Mouse (Mus musculus) heart, postnatal 10 days (tissue): Measurements from ENCODE around the gene Ppp5c. TPM values are rescaled to one million over a fixed set of nuclear protein-coding genes. Genes with fewer than 3 reads are reported as not detected.

Source experiments
- DNase-seq, 2 experiments: peaks; one replicate each; pipeline ENCODE4 v3.0.0; 2021
- intact Hi-C: fragments of 180-260 bp; cut with DNase I; formaldehyde crosslinking; loops from one replicate; pipeline ENCODE4 v1.15.1; 2025
- total RNA-seq, 2 experiments: library from RNA; stranded (reverse); gene quantifications; 2 replicates each; pipeline ENCODE4 v1.2.3; 2021

Ppp5c gene
- total RNA-seq, 2 experiments from 2014 or later = 104 to 105 TPM

DNA sequence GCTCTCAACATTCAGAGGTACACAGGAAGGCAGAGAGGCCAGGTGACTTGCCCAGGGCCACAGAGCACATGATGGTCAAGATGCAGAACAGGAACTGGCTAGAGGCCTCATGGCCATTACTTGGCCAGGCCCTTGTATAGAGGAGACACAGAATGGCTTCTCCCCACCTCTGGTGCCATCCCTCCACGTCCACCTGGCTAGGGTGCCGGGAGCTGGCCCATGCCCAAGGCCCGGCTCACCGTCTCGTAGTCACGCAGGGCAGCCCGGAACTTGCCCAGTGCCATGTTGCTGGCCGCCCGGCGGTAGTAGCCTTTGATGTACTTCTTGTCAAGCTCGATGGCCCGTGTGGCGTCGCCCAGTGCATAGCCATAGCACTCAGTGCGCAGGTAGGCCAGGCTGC is 5.5 kb downstream of the Ppp5c start:
- intact Hi-C loops = no loop called here
- no peak for DNase-seq

DNA sequence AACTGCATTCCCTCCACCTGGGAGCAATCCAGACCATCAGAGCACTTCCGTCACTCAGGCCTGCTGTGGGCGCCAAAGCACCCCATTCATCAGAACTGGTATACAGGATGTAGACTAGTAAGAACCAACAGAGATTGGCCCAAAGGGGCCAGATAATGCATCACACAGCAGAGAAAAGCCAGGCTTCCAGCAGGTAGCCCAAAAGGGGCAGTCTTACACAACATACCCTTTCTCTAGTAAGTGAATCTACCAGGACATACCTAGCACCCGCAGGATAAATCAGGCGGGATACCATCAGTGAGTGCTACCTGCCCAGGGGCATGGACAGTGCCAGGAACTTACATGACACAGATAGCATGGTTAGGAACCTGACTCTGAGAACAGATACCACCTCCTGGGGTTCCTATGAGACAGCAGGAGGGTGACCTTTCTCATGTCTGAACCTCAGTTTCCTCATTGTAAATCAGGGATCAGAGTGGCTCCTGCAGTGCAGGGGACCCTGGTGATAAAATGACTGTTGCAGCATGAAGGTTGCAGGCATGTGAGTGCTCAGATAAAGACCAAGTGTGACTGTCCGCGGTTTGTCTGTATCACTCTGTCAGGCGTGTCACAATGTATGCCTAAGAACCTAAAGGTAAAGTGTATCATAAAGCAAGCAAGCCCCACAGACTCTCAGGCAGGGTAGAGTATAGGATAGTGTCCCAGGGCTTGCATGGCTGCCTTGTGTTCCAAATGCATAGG is 8.1 kb downstream of the Ppp5c start:
- intact Hi-C loops = no loop called here
- peak in 1 of 2 experiments; percentile 36 for DNase-seq

GRCm38 (mm10) chr7:17017921-17018320 is 9.8 kb downstream of the Ppp5c start:
- no peak for DNase-seq
- intact Hi-C loops = no loop called here

DNA sequence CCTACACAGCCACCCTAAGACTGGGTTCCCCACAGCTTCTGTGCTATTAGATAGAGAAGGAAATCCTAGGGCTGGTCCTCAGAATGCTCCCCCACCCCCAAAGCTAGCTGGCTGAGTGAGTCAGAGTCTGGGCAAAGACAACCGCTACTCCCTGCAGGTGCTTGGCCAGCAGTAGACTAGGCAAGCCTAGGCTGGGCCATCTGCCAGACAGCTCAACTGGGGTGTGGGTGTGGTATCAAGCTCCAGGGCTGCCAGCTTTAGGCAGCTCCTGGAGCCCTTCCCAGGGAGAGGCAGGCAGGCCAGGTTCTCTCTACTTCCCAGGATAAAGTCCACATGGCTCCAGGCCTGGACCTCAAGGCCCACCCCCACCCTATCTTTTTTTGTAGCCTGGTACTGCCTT is 10.7 kb downstream of the Ppp5c start:
- peak; percentile 95 for DNase-seq
- intact Hi-C loops = no loop called here

GRCm38 (mm10) chr7:17015381-17015780 is 12.3 kb downstream of the Ppp5c start:
- no peak for DNase-seq
- intact Hi-C loops = no loop called here

- intact Hi-C loops = no loop called here
- DNase-seq = no peak
These were observed 15.7 kb downstream of the Ppp5c start for GRCm38 (mm10) chr7:17011909-17012590.

DNA sequence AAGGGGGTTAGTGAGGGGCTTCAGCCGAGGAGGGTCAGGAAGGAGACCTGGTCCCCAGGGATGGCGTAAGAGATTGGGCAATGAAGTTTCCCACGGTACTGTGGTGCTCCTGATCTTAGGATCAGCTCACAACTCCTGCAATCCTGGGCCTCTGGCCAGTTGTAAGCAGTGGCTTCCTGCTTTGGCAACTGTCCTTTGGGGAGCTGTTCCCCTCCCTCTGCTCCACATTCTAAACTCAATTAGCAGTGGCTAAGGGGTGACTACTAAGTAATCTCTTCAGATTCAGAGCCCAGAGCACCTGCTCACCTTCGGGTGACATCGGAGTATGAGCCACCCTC is 17.7 kb downstream of the Ppp5c start:
- DNase-seq = no peak
- intact Hi-C loops = no loop called here

DNA sequence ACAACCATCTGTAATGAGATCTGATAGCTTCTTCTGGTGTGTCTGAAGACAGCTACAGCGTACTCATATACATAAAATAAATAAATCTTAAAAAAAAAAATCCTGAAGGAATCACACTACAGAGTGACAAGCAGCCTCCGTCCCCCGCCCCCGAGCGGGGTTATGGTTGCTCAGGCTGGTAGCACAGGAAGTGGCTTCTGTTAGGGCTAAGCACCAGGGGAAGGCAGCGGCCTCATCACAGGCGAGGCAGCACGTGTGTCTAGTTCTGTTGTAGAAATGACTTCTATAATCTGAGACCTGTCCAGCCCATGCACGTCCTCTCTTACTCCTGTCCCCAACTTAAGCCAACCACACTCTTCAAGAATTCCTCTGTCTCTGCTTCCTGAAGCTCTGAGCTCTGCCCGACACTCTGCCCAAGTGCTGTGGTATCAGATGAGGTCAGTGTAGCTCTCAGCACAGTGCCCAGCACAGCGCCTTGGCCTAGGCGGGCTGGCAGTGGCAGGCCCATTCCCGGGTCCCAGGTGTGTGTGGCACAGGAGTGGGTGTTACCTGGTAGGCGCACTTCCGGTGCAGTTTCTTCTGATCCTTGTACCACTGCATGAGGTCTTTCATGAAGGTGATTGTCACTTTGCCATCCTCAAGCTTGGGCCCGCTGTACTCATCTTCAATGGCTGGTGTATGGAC is 18.3 kb downstream of the Ppp5c start:
- no peak for DNase-seq
- intact Hi-C loops = no loop called here

DNA sequence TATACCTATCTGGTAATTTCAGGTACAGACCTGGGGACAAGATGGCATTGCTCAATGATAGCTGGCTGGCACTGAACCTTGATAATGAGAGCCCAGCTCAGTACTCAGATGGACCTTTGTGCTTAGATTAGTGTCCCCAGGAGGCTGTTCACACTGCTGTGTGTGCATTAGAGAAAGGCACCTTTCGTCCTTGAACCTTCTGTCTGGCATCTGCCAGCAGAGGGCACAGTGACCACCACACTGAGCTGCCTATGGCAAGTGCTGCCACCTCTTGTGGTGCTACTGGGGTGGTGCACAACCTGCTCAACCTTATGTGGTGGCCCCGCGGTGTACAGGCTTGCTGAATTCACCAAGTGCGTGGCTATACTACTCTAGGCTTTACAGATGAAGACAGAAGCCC is 20.4 kb downstream of the Ppp5c start:
- no peak for DNase-seq
- intact Hi-C loops = loop anchor here (1.0 kb wide), 1 partner anchor 44 kb away; no protein-coding TSS in a partner anchor

DNA sequence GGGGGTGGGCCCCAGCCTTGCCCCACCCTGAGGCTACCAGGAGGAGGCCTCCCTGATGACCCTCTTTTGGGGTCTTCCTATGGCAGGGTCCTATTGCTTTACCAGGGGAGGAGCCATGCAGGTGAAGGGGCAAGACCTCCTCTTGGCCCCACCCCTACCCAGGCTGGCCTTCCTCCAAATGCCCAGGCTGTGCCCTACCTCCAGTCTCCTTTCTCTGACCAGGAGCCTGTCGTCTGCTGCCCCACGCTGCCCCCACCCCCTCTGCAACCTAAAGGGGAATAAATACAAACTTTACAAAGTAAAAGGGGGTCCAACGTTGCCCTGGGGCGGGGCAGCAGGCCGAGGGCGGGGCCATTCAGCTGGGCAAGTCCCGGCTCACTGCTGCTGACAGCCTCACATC is 23.0 kb downstream of the Ppp5c start:
- no peak for DNase-seq
- intact Hi-C loops = loop anchor here (2.0 kb wide), 1 partner anchor 20 kb away; no protein-coding TSS in a partner anchor

DNA sequence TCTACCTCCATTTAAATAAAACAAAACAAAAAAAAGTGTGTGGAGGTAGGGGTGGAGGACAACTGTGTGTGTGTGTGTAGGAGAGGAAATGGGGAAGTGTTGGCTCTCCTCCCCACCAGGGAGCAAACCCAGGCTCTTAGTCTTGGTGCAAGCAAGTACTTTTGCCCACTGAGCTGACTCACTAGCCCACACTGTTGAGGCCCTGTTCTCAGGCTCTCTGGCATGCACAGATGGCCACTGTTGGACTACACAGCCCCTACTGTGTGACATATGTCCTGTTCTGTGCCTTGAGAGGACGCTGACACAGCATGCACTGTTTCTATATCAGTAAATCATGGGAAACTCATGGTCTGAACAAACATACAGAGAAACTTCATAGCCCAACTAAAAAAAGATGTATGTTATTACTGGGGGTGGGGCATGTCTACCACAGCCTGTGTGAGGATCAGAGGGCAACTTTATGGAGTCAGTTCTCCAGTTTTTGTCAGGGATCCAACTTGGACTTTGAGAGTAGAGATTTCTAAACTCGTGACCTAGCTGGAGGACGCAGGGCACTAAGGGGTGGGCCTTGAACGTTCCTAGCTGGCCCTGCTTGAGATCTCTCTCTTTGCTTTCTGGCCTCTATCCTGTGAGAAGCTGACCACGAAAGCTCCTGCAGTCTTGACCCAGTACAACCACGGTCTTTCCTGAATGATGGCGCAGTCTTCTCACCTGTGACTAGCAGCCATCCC is 24.3 kb downstream of the Ppp5c start:
- DNase-seq = no peak
- intact Hi-C loops = loop anchor here (2.0 kb wide), 1 partner anchor 47 kb away; no protein-coding TSS in a partner anchor

GRCm38 (mm10) chr7:17002375-17003195 is 25.1 kb downstream of the Ppp5c start:
- intact Hi-C loops = loop anchor here (1.0 to 2.0 kb wide), 4 partner anchors 48 to 70 kb away; no protein-coding TSS in a partner anchor
- peak; percentile 88 to 92 for DNase-seq

DNA sequence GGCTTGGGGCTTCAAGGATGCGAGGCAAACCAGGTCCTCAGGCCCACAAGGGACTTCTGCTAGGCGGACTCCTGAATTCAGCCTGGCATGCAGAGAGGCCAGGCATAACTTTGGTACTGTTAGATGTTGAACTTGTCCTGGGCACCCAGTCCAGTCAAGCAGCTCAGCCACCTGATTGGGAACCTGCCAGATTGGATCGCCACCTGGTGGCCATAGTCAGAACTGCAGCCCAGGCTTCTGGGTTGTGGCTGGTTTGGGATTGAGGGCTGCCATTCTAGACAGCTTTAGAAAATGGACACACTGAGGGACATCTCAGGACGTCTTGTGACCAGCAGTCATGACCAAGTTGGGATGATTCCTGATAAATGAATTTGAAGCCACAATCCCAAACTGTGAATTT is 28.1 kb downstream of the Ppp5c start:
- peak; percentile 91 to 96 for DNase-seq
- intact Hi-C loops = loop anchor here (2.0 kb wide), 1 partner anchor 49 kb away; no protein-coding TSS in a partner anchor

- intact Hi-C loops = loop anchor here (2.0 kb wide), 1 partner anchor 48 kb away; no protein-coding TSS in a partner anchor
These were observed 28.5 kb downstream of the Ppp5c start for GRCm38 (mm10) chr7:16999233-16999632.

GRCm38 (mm10) chr7:16995345-16995744 is 32.4 kb downstream of the Ppp5c start:
- intact Hi-C loops = no loop called here
- no peak for DNase-seq

More at GRCm38 (mm10) chr7:16999233-16999632, 28.5 kb downstream of the Ppp5c start:
- DNase-seq = no peak

DNA sequence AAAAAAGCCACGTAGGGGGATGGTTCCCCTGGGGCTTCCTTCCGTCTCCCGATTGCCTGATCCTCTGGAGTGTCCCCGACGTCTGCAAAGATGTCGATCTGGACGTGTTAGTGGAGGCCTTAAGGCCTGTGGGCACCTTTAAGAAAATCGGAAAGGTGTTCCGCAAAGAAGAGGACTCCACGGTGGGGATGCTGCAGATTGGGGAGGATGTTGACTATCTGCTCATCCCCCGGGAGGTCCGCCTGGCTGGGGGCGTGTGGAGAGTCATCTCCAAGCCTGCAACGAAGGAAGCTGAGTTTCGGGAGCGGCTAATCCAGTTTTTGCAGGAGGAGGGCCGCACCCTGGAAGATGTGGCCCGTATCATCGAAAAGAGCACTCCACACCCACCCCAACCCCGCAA is 33.3 kb downstream of the Ppp5c start:
- peak; percentile 39 to 48 for DNase-seq
- intact Hi-C loops = no loop called here

DNA sequence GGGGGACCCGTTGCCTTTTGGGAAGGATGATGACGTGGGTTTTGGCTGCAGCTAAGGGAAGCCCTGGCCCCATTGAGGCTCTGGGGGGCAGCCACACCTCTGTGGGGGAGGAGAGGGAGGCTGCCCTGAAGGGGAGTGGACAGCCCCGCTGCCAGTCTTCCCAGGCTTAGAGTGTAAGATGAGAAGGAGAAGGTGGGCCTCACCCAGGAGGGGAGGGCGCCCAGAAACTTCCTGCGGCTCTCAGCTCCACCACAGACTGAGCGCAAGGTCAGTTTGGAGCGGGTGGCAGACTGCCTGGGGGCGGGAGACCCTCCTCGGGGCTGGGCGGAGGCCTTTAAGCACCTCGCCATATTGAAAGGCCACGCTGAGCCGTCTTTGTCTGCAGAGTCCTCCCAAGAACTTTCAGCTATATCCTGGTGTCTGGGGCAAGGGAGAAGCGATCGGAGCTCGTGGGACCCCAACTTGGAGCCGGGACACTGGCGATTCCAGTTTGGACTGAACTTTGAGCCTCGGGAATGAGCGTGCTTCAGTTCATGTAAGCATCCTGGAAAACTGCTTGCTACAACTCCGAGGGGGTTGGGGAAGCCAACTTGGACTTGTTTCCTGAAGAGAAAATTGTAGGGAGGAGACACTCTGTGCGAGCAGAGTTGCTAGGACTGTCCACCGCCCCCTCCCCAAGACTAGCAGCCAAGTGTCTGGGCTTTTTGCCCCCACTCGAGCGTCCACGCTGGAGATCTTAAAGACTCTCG is 33.9 kb downstream of the Ppp5c start:
- intact Hi-C loops = no loop called here
- peak; percentile 88 to 93 for DNase-seq

DNA sequence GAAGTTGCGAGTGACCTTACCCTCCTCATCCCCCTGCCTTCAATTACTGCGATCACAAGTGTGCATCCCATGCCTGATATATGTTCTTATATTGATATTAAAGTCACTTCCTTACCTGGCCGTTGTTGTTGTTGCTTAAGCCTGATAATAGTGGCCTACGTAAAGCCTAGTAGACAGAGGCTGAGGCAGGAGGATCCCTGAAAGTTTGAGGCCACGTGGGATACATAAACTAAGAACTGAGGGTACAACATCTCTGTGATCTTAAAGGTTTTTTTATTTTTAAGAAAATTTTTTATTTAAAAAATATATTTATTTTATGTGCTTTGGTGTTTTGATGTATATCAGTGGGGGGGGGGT is 35.3 kb downstream of the Ppp5c start, which contains the start of gene Ccdc8:
TSS of gene Ccdc8 (plus strand) at position 258 of the 357 bp plus-strand sequence.
- no peak for DNase-seq
- intact Hi-C loops = no loop called here
